Mouse (Mus musculus): ENCODE results near the gene Ptprg. TPM values are rescaled to one million over a fixed set of nuclear protein-coding genes. Genes with fewer than 3 reads are reported as not detected.

Ptprg gene
- polyA plus RNA-seq, 1 experiment from 2014 or later: 33.5 TPM

DNA sequence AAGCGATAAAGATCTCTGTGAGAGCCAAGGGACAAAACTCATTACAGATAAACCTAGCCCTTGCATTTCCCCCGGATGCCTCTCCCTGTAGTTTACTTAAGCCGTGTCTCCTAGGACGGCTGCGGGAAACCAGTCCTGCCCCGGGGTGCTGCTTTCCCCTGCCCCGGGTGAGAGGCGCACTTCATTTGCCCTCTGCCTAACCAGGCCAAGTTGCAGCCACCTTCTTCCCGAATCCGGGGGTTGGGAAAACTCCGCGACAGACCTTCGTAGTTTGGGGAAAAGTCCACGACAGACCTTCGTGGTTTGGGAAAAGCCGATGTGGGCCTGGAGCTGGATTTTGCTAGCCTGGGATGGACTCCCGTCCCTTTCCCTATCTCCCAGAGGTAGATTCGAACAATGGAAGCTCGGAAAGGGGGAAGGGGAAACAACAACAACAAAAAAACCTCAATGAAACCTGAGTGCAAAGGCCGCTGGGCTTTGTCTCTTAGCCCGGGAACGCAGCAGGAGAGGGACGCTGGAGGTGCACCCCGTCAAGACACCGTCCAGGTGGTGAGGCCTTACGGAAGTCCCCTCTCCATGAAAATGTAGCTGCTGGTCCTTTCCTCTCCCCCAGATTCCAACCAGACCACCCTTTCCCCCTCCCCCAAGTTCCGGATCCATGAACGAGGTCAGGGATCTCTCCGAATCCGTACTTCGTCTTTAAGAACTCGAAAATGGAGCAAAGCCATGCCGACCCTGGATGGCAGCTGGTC, 635 bp upstream of the Ptprg start:
- Histone ChIP-seq H3K9ac (replicated peaks; ENCODE audit: low read depth, low read length) (peak overlapping the region; percentile 75), H3K4me1 (replicated peaks; ENCODE audit: control insufficient read depth, insufficient read depth, low read length) (peaks cover 18% of the 10 kb centered on the region), H3K9me3 (ENCODE audit: control insufficient read depth, low read length) (no peaks in the 10 kb centered on the region), H3K4me2 (ENCODE audit: low read length) (peak overlapping the region; percentile 85), H3K36me3 (ENCODE audit: control insufficient read depth, insufficient read depth) (no peaks in the 10 kb centered on the region), H3K27me3 (replicated peaks; ENCODE audit: control insufficient read depth, insufficient read depth, low read length) (0 out of 2 replicates have a peak, but pooled peaks cover 5% of the 10 kb centered on the region), H3K27ac (ENCODE audit: low read length) (peak overlapping the region; percentile 94), H3K4me3 (replicated peaks; ENCODE audit: low read length) (peak overlapping the region; percentile 77)
- WGBS: 1% methylated on average over 33 of the region's 33 CpGs
- no peak for ATAC-seq

GRCm38 (mm10) chr14:11553679-11554305, 460 bp downstream of the Ptprg start:
- Histone ChIP-seq H3K27me3 (replicated peaks; ENCODE audit: control insufficient read depth, insufficient read depth, low read length) (0 out of 2 replicates have a peak, but pooled peaks cover 5% of the 10 kb centered on the region), H3K36me3 (ENCODE audit: control insufficient read depth, insufficient read depth) (no peaks in the 10 kb centered on the region), H3K4me1 (replicated peaks; ENCODE audit: control insufficient read depth, insufficient read depth, low read length) (peaks cover 18% of the 10 kb centered on the region), H3K4me3 (replicated peaks; ENCODE audit: low read length) (peak overlapping the region; percentile 77), H3K9ac (replicated peaks; ENCODE audit: low read depth, low read length) (peak overlapping the region; percentile 71), H3K27ac (ENCODE audit: low read length) (peak overlapping the region; percentile 94), H3K9me3 (ENCODE audit: control insufficient read depth, low read length) (no peaks in the 10 kb centered on the region), H3K4me2 (ENCODE audit: low read length) (peak overlapping the region; percentile 85)
- under 1% methylated on average over 57 of the region's 57 CpGs for WGBS
- ATAC-seq: peak; percentile 72

GRCm38 (mm10) chr14:11554306-11555041, 1.1 kb downstream of the Ptprg start:
- H3K27ac ChIP-seq (ENCODE audit: low read length): peak overlapping the region; percentile 94
- peak overlapping the region; percentile 85 for H3K4me2 ChIP-seq (ENCODE audit: low read length)
- H3K9ac ChIP-seq (replicated peaks; ENCODE audit: low read depth, low read length): peak overlapping the region; percentile 71
- ATAC-seq: peak; percentile 30
- H3K9me3 ChIP-seq (ENCODE audit: control insufficient read depth, low read length): no peaks in the 10 kb centered on the region
- H3K27me3 ChIP-seq (replicated peaks; ENCODE audit: control insufficient read depth, insufficient read depth, low read length): 0 out of 2 replicates have a peak, but pooled peaks cover 5% of the 10 kb centered on the region
- H3K36me3 ChIP-seq (ENCODE audit: control insufficient read depth, insufficient read depth): no peaks in the 10 kb centered on the region
- peaks cover 18% of the 10 kb centered on the region for H3K4me1 ChIP-seq (replicated peaks; ENCODE audit: control insufficient read depth, insufficient read depth, low read length)
- WGBS: 1% methylated on average over 46 of the region's 46 CpGs
- peak overlapping the region; percentile 77 for H3K4me3 ChIP-seq (replicated peaks; ENCODE audit: low read length)

- Histone ChIP-seq H3K9me3 (ENCODE audit: control insufficient read depth, low read length) (no peaks in the 10 kb centered on the region), H3K27me3 (replicated peaks; ENCODE audit: control insufficient read depth, insufficient read depth, low read length) (0 out of 2 replicates have a peak, but pooled peaks cover 5% of the 10 kb centered on the region), H3K4me3 (replicated peaks; ENCODE audit: low read length) (peak overlapping the region; percentile 77), H3K4me1 (replicated peaks; ENCODE audit: control insufficient read depth, insufficient read depth, low read length) (peaks cover 18% of the 10 kb centered on the region), H3K9ac (replicated peaks; ENCODE audit: low read depth, low read length) (peak overlapping the region; percentile 71), H3K4me2 (ENCODE audit: low read length) (peak overlapping the region; percentile 85), H3K27ac (ENCODE audit: low read length) (peak overlapping the region; percentile 94), H3K36me3 (ENCODE audit: control insufficient read depth, insufficient read depth) (no peaks in the 10 kb centered on the region)
- ATAC-seq: no peak
- under 1% methylated on average over 17 of the region's 17 CpGs for WGBS
Measured at GRCm38 (mm10) chr14:11555061-11555501, 1.7 kb downstream of the Ptprg start.

GRCm38 (mm10) chr14:11555521-11556355, 2.4 kb downstream of the Ptprg start:
- no peak for ATAC-seq
- Histone ChIP-seq H3K36me3 (ENCODE audit: control insufficient read depth, insufficient read depth) (no peaks in the 10 kb centered on the region), H3K9me3 (ENCODE audit: control insufficient read depth, low read length) (no peaks in the 10 kb centered on the region), H3K4me2 (ENCODE audit: low read length) (peak overlapping the region; percentile 85), H3K9ac (replicated peaks; ENCODE audit: low read depth, low read length) (peak overlapping the region; percentile 71), H3K4me3 (replicated peaks; ENCODE audit: low read length) (peak overlapping the region; percentile 77), H3K27me3 (replicated peaks; ENCODE audit: control insufficient read depth, insufficient read depth, low read length) (0 out of 2 replicates have a peak, but pooled peaks cover 5% of the 10 kb centered on the region), H3K4me1 (replicated peaks; ENCODE audit: control insufficient read depth, insufficient read depth, low read length) (peaks cover 18% of the 10 kb centered on the region), H3K27ac (ENCODE audit: low read length) (peak overlapping the region; percentile 94)
- under 1% methylated on average over 35 of the region's 35 CpGs for WGBS

DNA sequence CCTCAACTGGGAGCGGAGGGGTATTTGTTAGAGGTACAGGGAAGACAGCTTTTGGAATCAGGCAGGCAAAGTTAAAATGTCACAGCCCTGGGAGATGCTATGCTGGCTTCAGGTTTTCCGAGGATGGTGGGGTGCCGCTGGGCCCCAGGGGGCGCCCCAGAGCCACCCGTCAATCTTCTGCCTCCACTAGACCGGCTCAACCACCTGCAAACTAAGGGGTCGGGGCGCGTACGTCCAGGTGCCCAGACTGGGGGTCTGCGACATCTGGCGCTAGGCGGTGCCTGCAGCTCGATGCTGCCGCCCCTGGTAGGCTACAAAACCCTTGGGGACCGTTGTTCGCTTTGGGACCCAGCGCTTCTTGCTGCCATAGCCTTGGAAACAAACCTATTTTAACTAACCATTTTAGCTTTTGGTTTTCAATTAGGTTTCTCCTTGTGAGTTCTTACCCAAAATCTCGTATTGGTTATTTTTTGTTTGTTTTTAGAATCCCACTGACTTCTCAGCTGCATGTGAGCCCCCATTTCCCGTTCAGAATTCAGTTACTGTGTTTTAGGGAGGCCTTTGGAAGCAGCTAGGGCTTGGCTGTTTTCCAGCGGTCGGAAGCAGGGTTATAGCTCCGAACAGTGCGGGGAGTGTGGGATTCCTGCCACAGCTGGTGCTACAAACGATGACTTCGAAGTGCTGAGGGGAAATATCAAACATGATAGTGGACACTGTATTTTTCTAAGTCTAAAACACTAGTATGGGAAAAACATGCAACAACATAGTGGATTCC, 3.2 kb downstream of the Ptprg start:
- Histone ChIP-seq H3K27me3 (replicated peaks; ENCODE audit: control insufficient read depth, insufficient read depth, low read length) (no peaks in the 10 kb centered on the region), H3K9me3 (ENCODE audit: control insufficient read depth, low read length) (no peaks in the 10 kb centered on the region), H3K36me3 (ENCODE audit: control insufficient read depth, insufficient read depth) (no peaks in the 10 kb centered on the region), H3K4me2 (ENCODE audit: low read length) (peak overlapping the region; percentile 85), H3K27ac (ENCODE audit: low read length) (peak overlapping the region; percentile 94; the same call in 1 of the 2 replicates), H3K4me1 (replicated peaks; ENCODE audit: control insufficient read depth, insufficient read depth, low read length) (peaks cover 18% of the 10 kb centered on the region), H3K9ac (replicated peaks; ENCODE audit: low read depth, low read length) (peak overlapping the region; percentile 71), H3K4me3 (replicated peaks; ENCODE audit: low read length) (peak overlapping the region; percentile 77)
- peak; percentile 2; the same call in 1 of the 2 replicates for ATAC-seq
- WGBS: 2% methylated on average over 26 of the region's 26 CpGs

DNA sequence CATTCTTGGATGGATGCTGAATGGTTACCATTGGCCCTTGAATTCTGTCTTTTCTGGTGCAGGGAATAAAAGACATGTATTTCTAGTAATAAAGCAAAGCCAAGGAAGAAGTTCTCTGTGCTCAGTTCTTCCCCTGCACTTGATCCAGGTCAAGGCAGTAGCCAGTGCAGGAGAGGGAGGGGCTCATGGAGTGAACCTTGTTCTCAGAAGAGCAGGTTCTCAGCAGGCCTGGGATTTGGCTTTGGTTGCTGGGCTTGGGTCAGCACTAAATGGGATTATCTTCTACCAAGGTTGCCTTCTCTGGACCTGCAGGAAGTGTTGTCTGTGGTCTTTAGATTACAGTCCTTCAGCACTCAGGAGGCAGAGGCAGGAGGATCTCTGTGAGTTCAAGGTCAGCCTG, 5.2 kb downstream of the Ptprg start:
- peaks cover 11% of the 10 kb centered on the region for H3K4me1 ChIP-seq (replicated peaks; ENCODE audit: control insufficient read depth, insufficient read depth, low read length)
- ATAC-seq: no peak

DNA sequence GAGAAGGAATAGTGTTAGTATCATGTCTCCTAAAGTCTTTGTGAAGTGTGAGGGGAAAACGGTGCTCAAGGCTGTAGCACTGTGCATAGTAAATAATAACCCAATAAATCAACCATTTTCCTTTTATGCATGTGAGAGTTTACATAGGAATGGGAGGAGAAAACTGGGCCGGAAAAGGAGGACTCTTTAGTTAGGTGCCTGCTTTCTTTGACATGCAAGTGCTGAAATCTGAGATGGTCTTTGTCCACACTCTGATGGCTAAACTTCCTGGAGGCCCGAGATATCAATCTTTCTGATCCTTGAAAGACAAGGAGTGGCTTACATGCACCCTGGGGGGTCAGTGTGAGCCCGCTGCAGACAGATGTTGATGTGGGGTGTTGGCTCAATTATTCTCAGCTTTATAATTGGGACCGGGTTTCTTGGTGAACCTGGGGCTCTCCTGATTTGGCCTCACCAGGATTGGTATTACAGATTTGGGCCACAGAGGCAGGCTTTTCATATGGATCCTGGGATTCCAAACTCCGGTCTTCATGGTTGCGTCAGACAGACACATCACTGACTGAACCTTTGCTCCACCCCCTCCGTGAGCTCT, 7.4 kb downstream of the Ptprg start:
- no peak overlapping the region for H3K4me2 ChIP-seq (ENCODE audit: low read length)
- H3K4me3 ChIP-seq (replicated peaks; ENCODE audit: low read length): no peak overlapping the region
- H3K27me3 ChIP-seq (replicated peaks; ENCODE audit: control insufficient read depth, insufficient read depth, low read length): no peaks in the 10 kb centered on the region
- no peak for ATAC-seq
- H3K4me1 ChIP-seq (replicated peaks; ENCODE audit: control insufficient read depth, insufficient read depth, low read length): peaks cover 11% of the 10 kb centered on the region
- H3K9ac ChIP-seq (replicated peaks; ENCODE audit: low read depth, low read length): no peak overlapping the region
- no peaks in the 10 kb centered on the region for H3K9me3 ChIP-seq (ENCODE audit: control insufficient read depth, low read length)
- 65% methylated on average over 8 of the region's 8 CpGs for WGBS
- no peaks in the 10 kb centered on the region for H3K36me3 ChIP-seq (ENCODE audit: control insufficient read depth, insufficient read depth)
- no peak overlapping the region for H3K27ac ChIP-seq (ENCODE audit: low read length)

More for the DNA sequence above, 5.2 kb downstream of the Ptprg start:
- no peaks in the 10 kb centered on the region for H3K9me3 ChIP-seq (ENCODE audit: control insufficient read depth, low read length)
- H3K4me3 ChIP-seq (replicated peaks; ENCODE audit: low read length): no peak overlapping the region
- no peaks in the 10 kb centered on the region for H3K36me3 ChIP-seq (ENCODE audit: control insufficient read depth, insufficient read depth)
- H3K27ac ChIP-seq (ENCODE audit: low read length): no peak overlapping the region
- no peak overlapping the region for H3K9ac ChIP-seq (replicated peaks; ENCODE audit: low read depth, low read length)
- no peak overlapping the region for H3K4me2 ChIP-seq (ENCODE audit: low read length)
- no peaks in the 10 kb centered on the region for H3K27me3 ChIP-seq (replicated peaks; ENCODE audit: control insufficient read depth, insufficient read depth, low read length)
